Comparison of ENCODE assay signal across 18 mouse cellular contexts in genomic region chr1:97745712-97746111, GRCm38 (mm10). TPM values are rescaled to one million over a fixed set of nuclear protein-coding genes. Genes with fewer than 3 reads are reported as not detected.
DNase-seq lines count a peak whose midpoint lies in the region; ATAC-seq and TF ChIP-seq lines count a peak whose summit lies in the region.
"Had no signal": no experiment of that assay in that cellular context is flagged by ENCODE, and none has a peak within 500 bp of the region (broad histone marks: within the 10 kb centered on the region; RNA-seq: fewer than 3 reads in every experiment).

No protein-coding gene starts in this region.

- peaks cover 26 to 66% of the 10 kb centered on the region in 2 experiments for H3K36me3 ChIP-seq in CH12.LX (replicated peaks in 1 of 2; ENCODE audit: control insufficient read depth in 1 of 2, insufficient read depth in 1 of 2, low read length in 1 of 2)
- peaks cover 34% of the 10 kb centered on the region for H3K36me3 ChIP-seq in midbrain, embryonic 16.5 days (ENCODE audit: control insufficient read depth, insufficient read depth, low read length)

- WGBS in midbrain, embryonic 16.5 days = 94% methylated on average over 4 of the region's 4 CpGs

- no peaks in the 10 kb centered on the region for H3K4me1 ChIP-seq in CH12.LX (ENCODE audit: control insufficient read depth in 1 of 2, insufficient read depth in 2 of 2)
- H3K4me1 ChIP-seq in midbrain, embryonic 16.5 days (ENCODE audit: control insufficient read depth, insufficient read depth, low read length) = no peaks in the 10 kb centered on the region

- no peak overlapping the region for H3K4me3 ChIP-seq in CH12.LX (replicated peaks in 1 of 3; ENCODE audit: low read depth in 2 of 3, low read length in 2 of 3, poor library complexity in 1 of 3)
- no peak overlapping the region for H3K4me3 ChIP-seq in midbrain, embryonic 16.5 days (ENCODE audit: low read depth, low read length)

- in situ Hi-C loops in CH12.LX (cut with MboI; ENCODE audit: low pct_ligation_motif_present, low pct_unique_long_range_greater_than_20kb, low sequenced_read_pairs) = no loop called here

- no peaks in the 10 kb centered on the region for H3K9me3 ChIP-seq in CH12.LX (replicated peaks; ENCODE audit: low read length)
- no peaks in the 10 kb centered on the region for H3K9me3 ChIP-seq in midbrain, embryonic 16.5 days (replicated peaks; ENCODE audit: control insufficient read depth, low read length, poor library complexity, severe bottlenecking)
- H3K9me3 ChIP-seq: G1E had no signal

- no peak overlapping the region for H3K9ac ChIP-seq in CH12.LX (ENCODE audit: insufficient read depth, low read depth)
- H3K9ac ChIP-seq in midbrain, embryonic 16.5 days (ENCODE audit: low read depth, low read length) = no peak overlapping the region

- H3K4me2 ChIP-seq in CH12.LX (ENCODE audit: insufficient read depth, low read depth, poor library complexity, severe bottlenecking) = peak overlapping the region; percentile 75; the same call in 1 of the 2 replicates
- H3K4me2 ChIP-seq in midbrain, embryonic 16.5 days (ENCODE audit: low read length) = no peak overlapping the region

- peak; percentile 9 for ATAC-seq in CD4-positive, CD25-positive, alpha-beta regulatory T cell, adult 4 months
- ATAC-seq in midbrain, embryonic 16.5 days = no peak
- ATAC-seq: Patski had no signal

- no peak overlapping the region for H3K27ac ChIP-seq in CH12.LX (ENCODE audit: insufficient read depth, low read depth)
- H3K27ac ChIP-seq in midbrain, embryonic 16.5 days (ENCODE audit: low read length) = no peak overlapping the region

- H3K27me3 ChIP-seq in CH12.LX (replicated peaks) = no peaks in the 10 kb centered on the region
- H3K27me3 ChIP-seq in midbrain, embryonic 16.5 days (ENCODE audit: control insufficient read depth, insufficient read depth, low read depth, low read length) = no peaks in the 10 kb centered on the region
- H3K27me3 ChIP-seq: Patski had no signal

- TF ChIP-seq EP300 in CH12.LX (IDR thresholded peaks at IDR 0.05; ENCODE audit: low read length) = peak; percentile 64

- peak; percentile 11 for DNase-seq in CH12.LX (ENCODE audit: extremely low read depth)
- DNase-seq in cerebellum, adult 9-11 months = no peak
- DNase-seq: adrenal gland, adult 2 months; adrenal gland, adult 8-10 months; adrenal gland, postnatal 10 days; adrenal gland, postnatal 14 days; adrenal gland, postnatal 25 days; adrenal gland, postnatal 36 days; B cell, adult 2 months; cerebellum, adult 11 months; cerebellum, adult 11-12 months; cerebellum, adult 18-20 months; cerebellum, adult 2 months; cerebellum, adult 8-10 months had no signal

- no peak for TF ChIP-seq POLR2A in CH12.LX (IDR thresholded peaks at IDR 0.05; ENCODE audit: low read depth, low read length)

- H3K79me2 ChIP-seq in CH12.LX (replicated peaks; ENCODE audit: control insufficient read depth, extremely low read depth, insufficient read depth, poor library complexity, severe bottlenecking) = no peaks in the 10 kb centered on the region

- dilution Hi-C loops in CH12.LX (cut with MboI; ENCODE audit: extremely low pct_ligation_motif_present, extremely low pct_unique_long_range_greater_than_20kb, low sequenced_read_pairs) = no loop called here

- TF ChIP-seq RAD21 in CH12.LX (IDR thresholded peaks at IDR 0.05; ENCODE audit: low read depth, low read length) = no peak

- no peak for TF ChIP-seq CTCF in CH12.LX (conservative IDR thresholded peaks at IDR 0.05 in 1 of 2, IDR thresholded peaks at IDR 0.05 in 1 of 2; ENCODE audit: low read depth in 2 of 2, low read length in 2 of 2)

TF ChIP-seq in CH12.LX, 34 proteins besides CTCF, POLR2A, EP300 and RAD21:
- TF ChIP-seq MAX (IDR thresholded peaks at IDR 0.05; ENCODE audit: low read length) (peak; percentile 45; the same call in 1 of the 2 replicates), IRF4 (IDR thresholded peaks at IDR 0.05; ENCODE audit: low read depth, low read length) (peak; percentile 74), JUN (IDR thresholded peaks at IDR 0.05; ENCODE audit: insufficient read depth, low read depth, low read length) (0 out of 2 replicates have a peak, but pooled peaks have one; percentile 13), UBTF (IDR thresholded peaks at IDR 0.05; ENCODE audit: low read depth, low read length) (no peak), JUND (conservative IDR thresholded peaks at IDR 0.05; ENCODE audit: low read depth, low read length) (peak; percentile 62; the same call in 1 of the 2 replicates), BHLHE40 (IDR thresholded peaks at IDR 0.05; ENCODE audit: low read depth, low read length) (peak; percentile 80), RCOR1 (conservative IDR thresholded peaks at IDR 0.05; ENCODE audit: low read depth, low read length) (peak; percentile 58; the same call in 1 of the 2 replicates), USF2 (conservative IDR thresholded peaks at IDR 0.05; ENCODE audit: low read depth, low read length) (no peak), CHD2 (IDR thresholded peaks at IDR 0.05; ENCODE audit: low read length) (no peak), ETS1 (conservative IDR thresholded peaks at IDR 0.05; ENCODE audit: low read depth, low read length) (peak; percentile 22; the same call in 1 of the 2 replicates), ZNF384 (IDR thresholded peaks at IDR 0.05; ENCODE audit: low read depth, low read length) (peak; percentile 75), MYC (IDR thresholded peaks at IDR 0.05; ENCODE audit: low read depth, low read length) (peak; percentile 60; the same call in 1 of the 2 replicates), TCF12 (IDR thresholded peaks at IDR 0.05; ENCODE audit: low read depth, low read length) (peak; percentile 25; the same call in 1 of the 2 replicates), CHD1 (IDR thresholded peaks at IDR 0.05; ENCODE audit: low read depth, low read length) (no peak)
TF ChIP-seq in CH12.LX: peak in this region for 10.

RNA-seq across cellular contexts. Expression of gene Gin1, which starts 24.3 kb away (rescaled TPM):
- polyA plus RNA-seq in CD4-positive, CD25-positive, alpha-beta regulatory T cell, adult 4 months (2017; shearing (Covaris generic)) = 10 to 100 TPM; 27.2 to 31.3 TPM
- total RNA-seq in CH12.LX (2012; rRNA removed) (5.8 and 6.3 TPM in 2 replicates), CH12.LX (2014; rRNA removed) (15.0 and 16.2 TPM in 2 replicates)
- 10.4 and 10.5 TPM in 2 replicates for polyA plus RNA-seq in CH12.LX (2012; ENCODE audit: insufficient read length, low read depth)
- polyA plus RNA-seq in midbrain, embryonic 16.5 days (2015; fragmentation: Nextera tagmentation; extraction: Ambion mirVana) = 13.5 and 16.8 TPM in 2 replicates

RNA-seq across cellular contexts. Expression of gene Ppip5k2, which starts 24.5 kb away (rescaled TPM):
- 10 to 100 TPM; 27.8 to 33.8 TPM for polyA plus RNA-seq in CD4-positive, CD25-positive, alpha-beta regulatory T cell, adult 4 months (2017; shearing (Covaris generic))
- total RNA-seq in CH12.LX (2012; rRNA removed) (27.4 and 32.8 TPM in 2 replicates), CH12.LX (2014; rRNA removed) (44.9 and 50.6 TPM in 2 replicates)
- 28.4 and 29.8 TPM in 2 replicates for polyA plus RNA-seq in CH12.LX (2012; ENCODE audit: insufficient read length, low read depth)
- 62.8 and 70.1 TPM in 2 replicates for polyA plus RNA-seq in midbrain, embryonic 16.5 days (2015; fragmentation: Nextera tagmentation; extraction: Ambion mirVana)
